In the genomic region with DNA sequence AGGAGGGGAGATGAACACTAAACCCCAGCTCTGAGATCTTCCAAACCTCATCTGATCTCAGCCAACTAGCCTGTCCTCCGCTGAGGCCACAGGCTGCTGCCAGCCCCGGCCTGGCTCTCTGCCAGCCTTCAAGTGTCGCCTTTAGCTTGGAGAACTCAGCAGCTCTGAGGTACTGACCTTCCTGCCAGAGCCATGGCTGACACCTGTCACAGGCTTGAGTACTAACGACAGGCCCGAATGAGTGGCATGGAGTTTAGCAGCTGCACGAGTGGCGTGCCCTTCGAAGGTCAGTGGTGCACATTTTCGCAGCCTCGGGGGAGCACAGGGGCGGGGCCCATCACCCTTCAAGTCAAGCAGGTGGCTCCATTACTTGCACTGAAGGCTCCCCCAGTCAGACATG, we compare ENCODE assay signal across 11 mouse cellular contexts.
DNase-seq lines count a peak whose midpoint lies in the region; ATAC-seq lines count a peak whose summit lies in the region.
"Had no signal": no experiment of that assay in that cellular context is flagged by ENCODE, and none has a peak within 500 bp of the region (broad histone marks: within the 10 kb centered on the region; RNA-seq: fewer than 3 reads in every experiment).

No protein-coding gene starts in this region.

- H3K4me2 ChIP-seq in kidney, embryonic 16.5 days (replicated peaks; ENCODE audit: low read depth, low read length) = no peak overlapping the region
- H3K4me2 ChIP-seq in heart, embryonic 14.5 days (ENCODE audit: low read length) = no peak overlapping the region
- no peak overlapping the region for H3K4me2 ChIP-seq in midbrain, embryonic 15.5 days

- no peaks in the 10 kb centered on the region for H3K9me3 ChIP-seq in kidney, embryonic 16.5 days (ENCODE audit: low read length)
- H3K9me3 ChIP-seq in heart, embryonic 14.5 days (ENCODE audit: control insufficient read depth, low read length) = no peaks in the 10 kb centered on the region
- H3K9me3 ChIP-seq in midbrain, embryonic 15.5 days = no peaks in the 10 kb centered on the region
- H3K9me3 ChIP-seq: G1E had no signal

- peak; percentile 38 for DNase-seq in kidney, postnatal 14 days
- peak; percentile 79 for DNase-seq in cerebellum, adult 9-10 months
- peak; percentile 51 for DNase-seq in lung, postnatal 14 days
- no peak for DNase-seq in urinary bladder, postnatal 4 days (ENCODE audit: low spot score in 2 of 2)
- no peak for DNase-seq in right cerebral cortex, postnatal 25 days
- DNase-seq: embryo, embryonic 11 days had no signal

- no peaks in the 10 kb centered on the region for H3K36me3 ChIP-seq in kidney, embryonic 16.5 days (ENCODE audit: insufficient read depth, low read length)
- H3K36me3 ChIP-seq in heart, embryonic 14.5 days (ENCODE audit: control insufficient read depth, insufficient read depth, low read length) = no peaks in the 10 kb centered on the region
- no peaks in the 10 kb centered on the region for H3K36me3 ChIP-seq in midbrain, embryonic 15.5 days (replicated peaks)
- H3K36me3 ChIP-seq: G1E had no signal

- H3K4me1 ChIP-seq in kidney, embryonic 16.5 days (ENCODE audit: insufficient read depth, low read length) = peaks cover 5% of the 10 kb centered on the region
- peaks cover 22 to 38% of the 10 kb centered on the region in 2 experiments for H3K4me1 ChIP-seq in heart, embryonic 14.5 days (ENCODE audit: control insufficient read depth in 2 of 2, insufficient read depth in 2 of 2, low read length in 2 of 2)
- H3K4me1 ChIP-seq in midbrain, embryonic 15.5 days = no peaks in the 10 kb centered on the region

- H3K4me3 ChIP-seq in kidney, embryonic 16.5 days (ENCODE audit: low read length) = no peak overlapping the region
- H3K4me3 ChIP-seq in heart, embryonic 14.5 days (ENCODE audit: control insufficient read depth in 1 of 2, insufficient read depth in 1 of 2, low read depth in 1 of 2, low read length in 2 of 2) = no peak overlapping the region
- H3K4me3 ChIP-seq in midbrain, embryonic 15.5 days = no peak overlapping the region
- H3K4me3 ChIP-seq: left cerebral cortex, adult 2 months had no signal

- WGBS in kidney, embryonic 16.5 days = 61% methylated on average over 11 of the region's 11 CpGs
- WGBS in heart, embryonic 14.5 days = 26% methylated on average over 11 of the region's 11 CpGs
- WGBS in midbrain, embryonic 15.5 days = 69% methylated on average over 11 of the region's 11 CpGs

- no peak overlapping the region for H3K27ac ChIP-seq in kidney, embryonic 16.5 days (ENCODE audit: low read length)
- peak overlapping the region; percentile 74 to 80 for H3K27ac ChIP-seq in heart, embryonic 14.5 days (replicated peaks in 1 of 2; ENCODE audit: control insufficient read depth in 1 of 2, insufficient read depth in 1 of 2, low read depth in 2 of 2, low read length in 2 of 2)
- no peak overlapping the region for H3K27ac ChIP-seq in midbrain, embryonic 15.5 days
- H3K27ac ChIP-seq: left cerebral cortex, adult 2 months had no signal

- peaks cover 4% of the 10 kb centered on the region; the same call in 1 of the 2 replicates for H3K27me3 ChIP-seq in kidney, embryonic 16.5 days (ENCODE audit: insufficient read depth, low read length)
- H3K27me3 ChIP-seq in heart, embryonic 14.5 days (ENCODE audit: control insufficient read depth, insufficient read depth, low read length) = no peaks in the 10 kb centered on the region
- H3K27me3 ChIP-seq in midbrain, embryonic 15.5 days (replicated peaks) = no peaks in the 10 kb centered on the region

- H3K9ac ChIP-seq in kidney, embryonic 16.5 days (replicated peaks; ENCODE audit: low read length) = no peak overlapping the region
- no peak overlapping the region for H3K9ac ChIP-seq in heart, embryonic 14.5 days (ENCODE audit: low read length)
- H3K9ac ChIP-seq in midbrain, embryonic 15.5 days = no peak overlapping the region

- ATAC-seq in kidney, embryonic 16.5 days (ENCODE audit: low FRiP score, low TSS enrichment) = no peak
- ATAC-seq in heart, embryonic 14.5 days (ENCODE audit: insufficient number of reproducible peaks, insufficient read depth, low FRiP score, low read depth) = peak; percentile 81
- no peak for ATAC-seq in midbrain, embryonic 15.5 days (replicated peaks)

Comparison
In these comparisons a context has a peak if more than half of its experiments do, and no peak if none do; other contexts are left out.
1. DNase-seq: peak in kidney, postnatal 14 days (single experiment), cerebellum, adult 9-10 months (single experiment) and lung, postnatal 14 days (single experiment); none in urinary bladder, postnatal 4 days (0 of 2) and right cerebral cortex, postnatal 25 days (single experiment).
2. H3K27ac ChIP-seq: peak in heart, embryonic 14.5 days (2 of 2); none in kidney, embryonic 16.5 days (single experiment) and midbrain, embryonic 15.5 days (single experiment).